Mouse (Mus musculus) CD8-positive naive resting alpha-beta T cell, adult 2 months (primary cell): Measurements from ENCODE around the gene Zcchc12.

Source experiments
- DNase-seq, 2 experiments: peaks; one replicate each; pipeline ENCODE4 v3.0.0; 2022; ENCODE audit warnings: low read depth in 2 of 2, low spot score in 2 of 2

The Zcchc12 gene

GRCm38 (mm10) chrX:36195736-36196525 lies at the start of gene Zcchc12:
TSS of gene Zcchc12 (plus strand) at chrX:36195904.
- DNase-seq: peak; percentile 7 to 9

DNA sequence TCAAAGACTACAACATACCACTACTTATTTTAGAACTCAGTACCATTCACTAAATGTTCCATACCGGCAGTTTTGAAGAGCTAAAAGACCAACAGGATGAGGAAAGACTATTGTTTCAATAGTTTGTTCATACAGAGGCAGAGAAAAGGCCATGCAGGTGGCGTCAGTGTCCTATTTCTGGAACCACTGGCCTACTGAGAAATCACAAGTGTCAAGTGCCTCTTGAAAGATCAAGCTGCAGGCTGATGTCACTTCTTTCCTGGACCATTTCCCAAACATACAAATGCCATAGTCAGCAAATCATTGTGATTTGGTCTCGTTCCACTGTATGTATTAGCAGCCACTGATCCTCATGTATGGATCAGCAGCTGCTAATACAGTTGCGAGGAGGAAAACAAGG lies 49.0 kb upstream of the Zcchc12 start:
- no peak for DNase-seq

DNA sequence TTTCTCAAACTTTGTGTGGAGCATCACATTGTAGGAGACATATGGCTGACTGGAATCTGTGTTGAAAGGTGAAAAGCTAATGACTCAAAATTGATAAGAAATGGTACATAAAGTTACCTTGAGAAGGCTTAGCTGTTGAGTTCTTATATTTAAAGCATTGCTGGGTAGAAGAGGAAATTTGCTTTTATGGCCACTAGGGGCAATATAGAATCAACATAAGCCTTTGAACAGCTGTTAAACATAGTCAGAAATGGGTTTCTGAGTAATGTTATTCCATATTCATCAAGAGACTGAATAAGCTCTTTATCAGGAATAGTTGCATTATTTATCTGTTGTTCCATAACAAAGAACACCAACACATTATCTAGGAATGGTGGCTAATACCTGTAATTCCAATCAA lies 45.6 kb upstream of the Zcchc12 start:
- no peak for DNase-seq

GRCm38 (mm10) chrX:36156677-36157076 lies 39.0 kb upstream of the Zcchc12 start:
- no peak for DNase-seq

DNA sequence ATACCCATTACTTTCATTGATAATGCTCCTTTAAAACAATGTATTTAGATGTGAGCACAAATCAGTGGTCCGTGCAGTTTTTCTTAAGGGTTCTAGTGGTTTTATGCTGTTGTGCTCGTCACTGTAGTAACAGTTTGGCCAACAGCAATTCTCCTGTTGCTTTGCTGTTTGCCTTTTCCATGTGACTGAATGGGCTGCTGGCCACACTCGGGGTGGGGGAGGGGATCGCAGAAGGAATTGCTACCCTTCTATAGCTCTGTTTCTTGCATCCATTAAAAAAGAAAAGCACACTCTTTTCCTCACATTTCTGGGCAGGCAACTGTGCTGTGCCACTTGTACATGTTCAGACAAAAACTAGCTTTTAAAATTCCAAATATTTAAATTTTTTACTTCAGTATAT lies 34.1 kb upstream of the Zcchc12 start:
- no peak for DNase-seq

- peak; percentile 1 to 14 for DNase-seq
Observed at GRCm38 (mm10) chrX:36183625-36184024, 12.1 kb upstream of the Zcchc12 start.

DNA sequence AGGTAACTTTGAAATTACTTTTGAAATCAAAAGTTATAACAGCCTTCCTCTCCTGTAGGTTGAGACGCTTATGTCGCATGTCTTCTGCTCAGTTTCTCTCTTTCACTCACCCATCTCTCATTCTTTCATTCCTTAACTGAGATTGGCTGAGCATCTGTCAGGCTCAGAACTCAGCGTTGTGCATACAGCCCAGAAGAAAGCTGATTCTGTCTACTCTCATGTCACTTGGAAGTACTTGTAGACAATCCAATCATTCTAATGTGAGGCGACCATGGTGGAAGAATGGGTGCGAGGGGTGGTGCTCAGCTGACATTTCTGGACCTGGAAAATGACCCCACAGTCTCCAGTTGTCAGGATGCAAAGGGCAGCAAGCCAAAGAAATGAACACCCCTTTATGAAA lies 9.7 kb upstream of the Zcchc12 start:
- DNase-seq: no peak

- no peak for DNase-seq
Observed at GRCm38 (mm10) chrX:36186443-36186842, 9.3 kb upstream of the Zcchc12 start.

- no peak for DNase-seq
Observed at GRCm38 (mm10) chrX:36193951-36194350, 1.8 kb upstream of the Zcchc12 start.

GRCm38 (mm10) chrX:36209554-36209953 lies 13.8 kb downstream of the Zcchc12 start:
- DNase-seq: no peak

- DNase-seq: no peak
Observed at GRCm38 (mm10) chrX:36211216-36211615, 15.5 kb downstream of the Zcchc12 start.

DNA sequence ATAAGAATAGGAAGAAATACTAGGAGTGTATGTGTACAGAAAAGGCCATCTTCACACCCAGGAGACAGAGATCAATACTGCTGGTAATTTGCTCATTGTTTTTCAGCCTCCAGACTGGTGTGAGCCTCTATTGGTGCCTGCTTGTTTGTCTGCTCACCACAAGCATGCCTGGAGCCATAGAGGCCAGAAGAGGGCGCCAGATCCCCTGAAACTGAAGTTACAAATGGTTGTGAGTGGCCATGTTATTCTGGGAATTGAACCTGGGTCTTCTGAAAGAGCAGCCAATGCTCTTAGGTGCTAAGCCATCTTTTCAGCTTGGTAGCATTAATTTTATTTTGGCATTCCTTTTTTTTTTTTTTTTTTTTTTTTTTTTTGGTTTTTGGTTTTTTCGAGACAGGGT lies 25.7 kb downstream of the Zcchc12 start:
- no peak for DNase-seq

- peak; percentile 36 to 63 for DNase-seq
Observed at GRCm38 (mm10) chrX:36225777-36226176, 30.1 kb downstream of the Zcchc12 start.

- peak in 1 of 2 experiments; percentile 14 for DNase-seq
Observed at GRCm38 (mm10) chrX:36226577-36226976, 30.9 kb downstream of the Zcchc12 start.

GRCm38 (mm10) chrX:36228861-36229260 lies 33.2 kb downstream of the Zcchc12 start:
- no peak for DNase-seq

DNA sequence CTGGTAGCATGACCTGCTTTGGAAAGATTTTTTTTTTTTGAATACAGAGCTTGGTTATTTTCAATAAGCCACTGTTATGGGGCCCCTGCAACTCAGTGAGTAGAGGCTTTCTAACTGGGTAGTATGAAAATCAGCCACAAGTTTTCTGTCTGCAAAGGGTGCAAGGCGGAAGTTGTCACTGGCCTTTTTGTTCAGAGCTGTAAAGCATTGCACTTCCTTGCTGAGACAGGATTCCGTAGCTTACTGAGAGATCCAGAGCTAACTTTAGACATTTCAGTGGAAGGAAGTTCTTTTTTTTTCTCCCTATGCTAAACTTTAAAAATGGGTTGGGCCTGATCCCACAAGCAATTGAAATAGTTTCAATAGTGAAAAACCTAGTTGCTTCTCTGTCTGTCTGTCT lies 33.6 kb downstream of the Zcchc12 start:
- DNase-seq: no peak

DNA sequence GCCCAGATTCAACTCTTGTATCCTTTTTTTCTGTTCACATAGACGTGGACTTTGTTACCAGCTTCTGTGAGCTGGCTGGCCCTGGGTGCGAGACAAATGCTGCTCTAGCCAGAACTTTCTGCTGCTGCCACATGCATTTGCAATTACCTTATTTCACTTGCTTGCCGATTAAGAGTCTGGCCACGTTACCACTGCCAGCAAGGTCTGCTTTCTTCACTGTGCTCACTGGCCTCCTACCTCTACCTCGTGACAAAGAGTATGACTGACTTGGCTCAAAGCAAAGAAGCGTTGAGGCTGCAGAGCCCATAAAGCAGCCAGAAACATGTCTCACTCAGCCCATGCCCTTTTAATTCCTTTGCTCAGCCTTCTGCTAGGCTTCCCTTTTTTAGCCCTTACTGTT lies 39.9 kb downstream of the Zcchc12 start:
- DNase-seq: no peak
